Mouse (Mus musculus) spleen, adult 2 months (tissue): Measurements from ENCODE around the gene Gtf2ird2. TPM values are rescaled to one million over a fixed set of nuclear protein-coding genes. Genes with fewer than 3 reads are reported as not detected.

Experiments used
- DNase-seq, 2 experiments: peaks; one replicate each; pipeline versions ENCODE4 v3.0.0 to v3.0.0-alpha.2; 2012 to 2021; ENCODE audit warnings: low spot score in 2 of 2, low read depth in 1 of 2
- H3K27ac ChIP-seq: fragments of 200-500 bp; 2 replicates; pipeline ENCODE4 v1.5.1; 2012; ENCODE audit warnings: low read length, inconsistent platforms; ENCODE audit not compliant: insufficient read depth
- H3K27me3 ChIP-seq: fragments of 200-500 bp; 2 replicates; pipeline ENCODE4 v1.6.1; 2012; ENCODE audit warnings: mild to moderate bottlenecking, moderate library complexity, low read length, inconsistent platforms; ENCODE audit not compliant: control insufficient read depth, insufficient read depth
- H3K36me3 ChIP-seq: fragments of 200-500 bp; 2 replicates; pipeline ENCODE4 v1.6.1; 2012; ENCODE audit warnings: mild to moderate bottlenecking, low read length, inconsistent platforms; ENCODE audit not compliant: control insufficient read depth, insufficient read depth
- H3K4me1 ChIP-seq: fragments of 200-500 bp; 2 replicates; pipeline ENCODE4 v1.6.1; 2011; ENCODE audit warnings: inconsistent platforms; ENCODE audit not compliant: control insufficient read depth, insufficient read depth, insufficient read length
- H3K4me3 ChIP-seq: fragments of 200-500 bp; 2 replicates; pipeline ENCODE4 v1.5.1; 2011; ENCODE audit warnings: mild to moderate bottlenecking, inconsistent platforms; ENCODE audit not compliant: insufficient read depth, insufficient read length; ENCODE audit errors: extremely low read depth
- CTCF ChIP-seq: fragments of 200-500 bp; IDR thresholded peaks from 2 replicates; pipeline ENCODE4 v1.5.1; 2011; ENCODE audit warnings: mild to moderate bottlenecking, inconsistent platforms; ENCODE audit not compliant: insufficient read depth, insufficient read length, insufficient replicate concordance; ENCODE audit errors: extremely low read depth
- POLR2A ChIP-seq: fragments of 200-500 bp; IDR thresholded peaks from 2 replicates; pipeline ENCODE4 v1.6.1; 2011; ENCODE audit warnings: low read depth, low read length, inconsistent platforms
- WGBS: fragments of 180-500 bp; shearing (Covaris S2); methylation state at CpG from one replicate; pipeline ENCODE4 v1.1.7; 2018; 5-methylcytosine and 5-hydroxymethylcytosine counted together
- polyA plus RNA-seq: library from polyadenylated mRNA; depleted of rRNA; stranded (reverse); fragments of >200 nt; gene quantifications from 2 replicates; pipeline ENCODE4 v1.2.3, GENCODE M21; 2012

Gene Gtf2ird2
- polyA plus RNA-seq, 1 experiment: 6.4 TPM

GRCm38 (mm10) chr5:134248608-134249244 is 64.9 kb downstream of the Gtf2ird2 start:
- TF ChIP-seq CTCF (no peak), POLR2A (no peak)
- WGBS: 89% methylated on average over 14 of the region's 14 CpGs
- Histone ChIP-seq H3K4me3 (no peak overlapping the region), H3K27ac (no peak overlapping the region), H3K4me1 (peaks cover 6% of the 10 kb centered on the region; the same call in 1 of the 2 replicates), H3K27me3 (no peaks in the 10 kb centered on the region), H3K36me3 (peaks cover 67% of the 10 kb centered on the region)
- no peak for DNase-seq

- TF ChIP-seq POLR2A (no peak), CTCF (no peak)
- no peak overlapping the region for H3K27ac ChIP-seq
- no peak for DNase-seq
- H3K4me3 ChIP-seq: no peak overlapping the region
- no peaks in the 10 kb centered on the region for H3K27me3 ChIP-seq
- H3K36me3 ChIP-seq: peaks cover 63% of the 10 kb centered on the region
- 90% methylated on average over 8 of the region's 8 CpGs for WGBS
- peaks cover 2% of the 10 kb centered on the region; the same call in 1 of the 2 replicates for H3K4me1 ChIP-seq
Observed at GRCm38 (mm10) chr5:134249245-134249649, 65.4 kb downstream of the Gtf2ird2 start.

GRCm38 (mm10) chr5:134250601-134251000 is 66.8 kb downstream of the Gtf2ird2 start:
- H3K4me1 ChIP-seq: no peaks in the 10 kb centered on the region

GRCm38 (mm10) chr5:134251083-134251482 is 67.3 kb downstream of the Gtf2ird2 start:
- no peaks in the 10 kb centered on the region for H3K4me1 ChIP-seq
- WGBS: 100% methylated on average over 4 of the region's 4 CpGs
- no peak overlapping the region for H3K4me3 ChIP-seq
- TF ChIP-seq POLR2A (no peak), CTCF (no peak)
- peaks cover 57% of the 10 kb centered on the region for H3K36me3 ChIP-seq
- H3K27me3 ChIP-seq: no peaks in the 10 kb centered on the region
- DNase-seq: no peak
- H3K27ac ChIP-seq: no peak overlapping the region

More at GRCm38 (mm10) chr5:134250601-134251000, 66.8 kb downstream of the Gtf2ird2 start:
- WGBS: 93% methylated on average over 3 of the region's 3 CpGs
- no peak overlapping the region for H3K27ac ChIP-seq
- peaks cover 56% of the 10 kb centered on the region for H3K36me3 ChIP-seq
- no peak overlapping the region for H3K4me3 ChIP-seq
- TF ChIP-seq CTCF (no peak), POLR2A (no peak)
- H3K27me3 ChIP-seq: no peaks in the 10 kb centered on the region
- no peak for DNase-seq

- H3K36me3 ChIP-seq: peaks cover 38% of the 10 kb centered on the region
- H3K27ac ChIP-seq: no peak overlapping the region
- H3K4me1 ChIP-seq: no peaks in the 10 kb centered on the region
- H3K4me3 ChIP-seq: no peak overlapping the region
- no peaks in the 10 kb centered on the region for H3K27me3 ChIP-seq
- DNase-seq: no peak
- 73% methylated on average over 3 of the region's 3 CpGs for WGBS
- no peak for TF ChIP-seq POLR2A
- peak; percentile 10; the same call in 1 of the 2 replicates for TF ChIP-seq CTCF
Observed at GRCm38 (mm10) chr5:134253806-134254205, 70.0 kb downstream of the Gtf2ird2 start.

GRCm38 (mm10) chr5:134255294-134255693 is 71.5 kb downstream of the Gtf2ird2 start:
- Histone ChIP-seq H3K27me3 (no peaks in the 10 kb centered on the region), H3K4me3 (no peak overlapping the region), H3K27ac (no peak overlapping the region), H3K36me3 (peaks cover 33% of the 10 kb centered on the region), H3K4me1 (no peaks in the 10 kb centered on the region)
- 94% methylated on average over 10 of the region's 10 CpGs for WGBS
- TF ChIP-seq CTCF: no peak
- TF ChIP-seq POLR2A: no peak
- no peak for DNase-seq

- Histone ChIP-seq H3K36me3 (peaks cover 34% of the 10 kb centered on the region), H3K27me3 (no peaks in the 10 kb centered on the region), H3K4me3 (no peak overlapping the region), H3K27ac (no peak overlapping the region), H3K4me1 (no peaks in the 10 kb centered on the region)
- no peak for DNase-seq
- WGBS: 73% methylated on average over 13 of the region's 13 CpGs
- TF ChIP-seq CTCF (no peak), POLR2A (no peak)
Observed at GRCm38 (mm10) chr5:134257349-134258031, 73.7 kb downstream of the Gtf2ird2 start.
